Mouse (Mus musculus): ENCODE data around the gene Ncs1.

The Ncs1 gene

GRCm38 (mm10) chr2:31278483-31278882 lies 32.9 kb downstream of the Ncs1 start:
- in situ Hi-C loops (cut with MboI, MseI): loop anchor here (5.0 kb wide), 1 partner anchor 54 kb away; no protein-coding TSS in a partner anchor

GRCm38 (mm10) chr2:31281138-31281537 lies 35.5 kb downstream of the Ncs1 start:
- in situ Hi-C loops (cut with MboI, MseI): no loop called here

DNA sequence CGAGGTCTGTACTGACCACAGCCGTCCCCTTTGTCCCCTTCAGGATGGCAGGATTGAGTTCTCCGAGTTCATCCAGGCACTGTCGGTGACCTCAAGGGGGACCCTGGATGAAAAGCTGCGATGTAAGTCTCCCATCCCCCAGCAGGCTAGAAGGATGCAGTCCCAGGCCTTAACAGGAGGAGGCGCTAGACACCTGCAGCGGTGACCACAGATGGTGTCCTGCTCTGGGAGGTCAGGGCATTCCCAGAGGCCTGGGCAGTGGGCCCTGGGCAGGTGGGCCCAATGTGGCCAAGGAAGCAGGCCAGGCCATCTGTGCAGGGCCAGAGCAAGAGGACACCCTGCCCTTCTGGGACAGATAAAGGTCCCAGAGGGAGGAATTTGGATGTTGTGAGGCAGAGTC lies 36.6 kb downstream of the Ncs1 start:
- in situ Hi-C loops (cut with MboI, MseI): no loop called here

GRCm38 (mm10) chr2:31282880-31283279 lies 37.3 kb downstream of the Ncs1 start:
- in situ Hi-C loops (cut with MboI, MseI): no loop called here

DNA sequence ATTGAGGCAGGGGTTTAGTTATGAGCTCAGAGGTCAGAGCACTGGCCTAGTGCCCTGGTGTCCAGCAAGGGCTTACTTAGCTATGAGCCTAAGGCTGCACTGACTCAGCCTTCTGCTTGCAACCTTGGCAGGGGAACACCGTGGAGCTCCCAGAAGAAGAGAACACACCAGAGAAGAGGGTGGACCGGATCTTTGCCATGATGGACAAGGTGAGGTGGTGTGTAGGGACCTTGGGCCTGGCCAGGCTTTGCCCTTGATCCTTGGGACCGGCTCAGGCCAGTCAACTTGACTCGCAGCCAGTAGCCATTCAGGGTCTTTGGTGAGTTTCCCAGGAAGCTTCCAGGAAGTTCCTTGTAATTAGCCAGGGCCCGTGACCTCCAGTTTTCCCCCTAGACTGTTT lies 38.9 kb downstream of the Ncs1 start:
- in situ Hi-C loops (cut with MboI, MseI): no loop called here

DNA sequence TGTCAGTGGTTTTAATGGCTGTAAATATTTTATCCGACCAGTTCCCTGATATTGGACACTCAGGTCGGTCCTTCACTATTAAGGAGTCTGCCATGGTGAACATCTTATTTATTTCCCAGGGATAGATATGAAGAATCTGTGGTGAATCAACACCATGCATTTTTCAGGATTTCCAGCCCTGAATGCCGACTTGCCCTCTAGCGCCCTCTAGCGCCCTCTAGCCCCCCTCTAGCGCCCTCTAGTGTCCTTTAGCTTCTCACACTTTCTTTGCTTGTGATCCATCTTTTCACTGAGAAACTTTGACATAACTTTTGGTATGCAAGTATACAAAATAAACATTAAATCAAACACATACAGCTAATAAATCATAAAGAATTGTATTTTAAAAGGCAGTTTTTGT lies 45.8 kb downstream of the Ncs1 start:
- in situ Hi-C loops (cut with MboI, MseI): no loop called here

DNA sequence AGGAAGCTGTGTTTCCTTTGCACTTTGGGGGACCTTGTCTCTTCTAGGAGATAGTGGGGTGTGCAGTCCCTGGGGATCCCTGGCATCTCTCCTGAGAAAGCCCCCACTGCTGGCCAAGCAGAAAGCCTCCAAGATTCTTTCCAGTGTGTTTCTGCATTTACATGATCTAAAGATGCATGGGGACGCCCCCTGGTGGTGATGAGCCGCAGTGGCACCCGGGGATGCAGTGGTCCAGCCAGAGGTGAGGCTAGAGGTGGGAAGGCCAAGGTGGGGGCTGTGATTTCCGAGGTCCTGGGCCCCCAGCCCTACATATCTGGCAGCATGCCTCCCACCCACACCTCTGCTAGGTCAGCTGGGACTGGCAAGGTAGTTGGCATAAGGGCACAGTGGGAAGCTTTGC lies 49.4 kb downstream of the Ncs1 start:
- in situ Hi-C loops (cut with MboI, MseI): no loop called here

DNA sequence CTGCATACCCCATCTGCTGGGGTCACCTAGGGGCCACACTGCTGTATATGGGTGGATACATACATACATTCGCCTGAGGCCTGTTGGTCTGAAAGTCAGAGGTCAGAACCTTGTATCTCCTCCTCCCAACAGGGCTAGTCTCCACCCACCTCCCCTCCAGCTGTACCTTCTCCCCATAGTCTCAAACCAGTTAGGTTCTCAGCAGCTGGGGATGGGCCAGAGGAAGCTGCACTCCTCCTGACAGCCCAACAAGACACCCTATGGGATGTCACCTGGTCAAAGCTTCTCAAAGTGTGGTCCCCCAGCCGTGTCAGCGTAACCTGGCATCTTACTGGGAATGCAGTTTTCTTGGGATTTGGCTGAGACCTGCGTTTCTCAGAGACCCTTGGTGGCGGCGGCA lies 50.8 kb downstream of the Ncs1 start:
- in situ Hi-C loops (cut with MboI, MseI): no loop called here

GRCm38 (mm10) chr2:31297602-31298268 lies 52.1 kb downstream of the Ncs1 start:
- in situ Hi-C loops (cut with MboI, MseI): no loop called here

GRCm38 (mm10) chr2:31298814-31299213 lies 53.2 kb downstream of the Ncs1 start:
- in situ Hi-C loops (cut with MboI, MseI): no loop called here

DNA sequence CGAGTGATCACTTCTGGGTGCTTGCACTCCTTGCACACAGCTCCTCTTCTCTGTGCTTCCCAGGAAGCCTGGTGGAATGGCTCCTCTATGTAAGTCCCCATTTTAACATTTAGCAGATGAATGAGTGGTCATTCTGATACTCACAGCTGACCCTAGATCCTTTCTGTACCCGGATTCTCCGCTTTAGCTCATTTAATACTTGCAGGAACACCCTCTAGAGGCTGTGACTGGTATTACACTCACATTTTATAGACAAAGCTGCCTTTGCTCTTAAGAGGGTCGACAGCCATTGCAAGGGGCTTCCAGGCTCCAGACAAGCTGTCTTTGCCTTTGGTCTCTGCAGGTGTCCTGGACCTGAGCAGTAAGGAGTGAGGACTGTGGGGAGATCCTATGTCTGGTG lies 53.6 kb downstream of the Ncs1 start:
- in situ Hi-C loops (cut with MboI, MseI): no loop called here

- in situ Hi-C loops (cut with MboI, MseI): no loop called here
Observed at GRCm38 (mm10) chr2:31299996-31300395, 54.4 kb downstream of the Ncs1 start.

DNA sequence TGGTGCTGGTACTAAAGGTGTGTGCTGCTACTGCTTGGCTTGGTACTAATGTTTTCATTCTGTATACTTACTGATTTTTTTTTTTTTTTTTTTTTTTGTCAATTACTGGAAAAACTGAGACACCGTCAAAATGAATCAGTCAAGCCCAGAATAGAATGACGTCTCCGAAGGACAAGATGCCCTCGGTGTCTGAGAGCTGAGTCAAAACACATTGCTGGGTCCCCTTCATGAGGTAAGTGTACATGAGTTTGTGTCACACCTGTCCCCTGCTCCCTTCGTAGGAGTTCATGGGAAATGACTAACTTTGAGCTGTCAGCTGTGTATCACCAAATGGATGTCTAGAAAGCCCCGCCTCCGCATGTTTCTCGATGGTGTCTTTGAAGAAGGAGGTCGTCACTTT lies 57.6 kb downstream of the Ncs1 start:
- in situ Hi-C loops (cut with MboI, MseI): no loop called here

DNA sequence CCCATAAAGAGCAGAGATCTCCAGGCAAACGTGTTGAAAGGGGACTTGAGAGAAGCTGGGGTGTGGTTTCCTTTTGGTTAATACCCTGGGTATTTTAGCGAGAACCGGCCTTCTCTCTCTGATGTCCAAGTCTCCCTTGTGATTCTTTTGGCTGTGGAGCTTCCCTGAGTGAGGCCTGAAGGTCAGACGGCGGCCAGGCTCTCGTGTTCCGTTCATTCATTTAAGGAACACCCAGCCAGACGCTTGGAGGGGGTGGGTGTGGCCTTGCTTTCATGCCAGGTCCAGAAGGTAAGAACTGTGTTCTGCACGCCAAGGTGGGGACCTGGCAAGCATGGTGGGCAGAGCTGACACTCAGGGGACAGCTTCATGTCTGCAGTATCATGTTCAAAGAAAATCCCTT lies 58.6 kb downstream of the Ncs1 start:
- in situ Hi-C loops (cut with MboI, MseI): no loop called here

DNA sequence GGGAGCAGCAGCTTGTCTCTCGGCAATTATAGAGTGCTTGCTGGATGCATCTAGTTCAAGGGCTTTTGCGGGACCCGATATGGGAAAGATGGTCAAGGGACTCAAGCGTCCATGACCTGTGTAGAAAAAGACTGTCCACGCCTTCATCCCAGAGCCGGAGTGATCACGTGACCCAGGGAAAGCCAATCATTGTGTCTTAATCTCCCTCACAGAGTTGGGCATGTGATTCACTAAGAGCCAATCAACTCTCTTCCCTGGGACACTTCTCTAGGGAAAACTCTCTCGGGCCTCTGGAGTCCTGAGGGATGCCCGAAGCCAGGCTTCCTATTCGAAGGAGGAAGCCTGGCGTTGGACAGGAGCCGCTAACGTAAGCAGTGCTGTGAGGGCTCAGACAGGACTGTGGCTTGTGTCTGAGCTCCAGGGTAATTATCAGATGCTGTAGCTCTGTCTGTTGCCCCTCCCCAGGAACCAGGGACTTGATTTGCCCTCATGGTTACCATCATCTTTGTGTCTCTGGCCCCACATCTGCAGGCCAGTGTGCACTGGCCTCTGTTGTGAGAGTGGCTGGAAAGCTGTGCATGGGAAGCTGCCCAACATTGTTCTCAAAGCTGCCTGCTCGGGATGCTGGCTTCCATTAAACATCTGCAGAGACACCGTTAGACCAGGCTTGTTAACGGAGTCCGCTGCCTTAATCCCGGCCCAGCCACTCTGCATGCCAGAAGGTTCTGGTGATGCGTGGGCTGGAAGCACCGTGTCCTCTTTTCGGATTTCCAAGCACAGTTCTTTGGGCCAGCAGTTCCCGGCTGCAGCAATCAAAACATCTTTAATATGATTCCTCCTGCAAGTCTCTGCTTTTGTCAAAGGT lies 59.4 kb downstream of the Ncs1 start:
- in situ Hi-C loops (cut with MboI, MseI): no loop called here

- in situ Hi-C loops (cut with MboI, MseI): no loop called here
Observed at GRCm38 (mm10) chr2:31305684-31306083, 60.1 kb downstream of the Ncs1 start.

GRCm38 (mm10) chr2:31308257-31308656 lies 62.6 kb downstream of the Ncs1 start:
- in situ Hi-C loops (cut with MboI, MseI): no loop called here

GRCm38 (mm10) chr2:31309549-31309948 lies 63.9 kb downstream of the Ncs1 start:
- in situ Hi-C loops (cut with MboI, MseI): no loop called here

DNA sequence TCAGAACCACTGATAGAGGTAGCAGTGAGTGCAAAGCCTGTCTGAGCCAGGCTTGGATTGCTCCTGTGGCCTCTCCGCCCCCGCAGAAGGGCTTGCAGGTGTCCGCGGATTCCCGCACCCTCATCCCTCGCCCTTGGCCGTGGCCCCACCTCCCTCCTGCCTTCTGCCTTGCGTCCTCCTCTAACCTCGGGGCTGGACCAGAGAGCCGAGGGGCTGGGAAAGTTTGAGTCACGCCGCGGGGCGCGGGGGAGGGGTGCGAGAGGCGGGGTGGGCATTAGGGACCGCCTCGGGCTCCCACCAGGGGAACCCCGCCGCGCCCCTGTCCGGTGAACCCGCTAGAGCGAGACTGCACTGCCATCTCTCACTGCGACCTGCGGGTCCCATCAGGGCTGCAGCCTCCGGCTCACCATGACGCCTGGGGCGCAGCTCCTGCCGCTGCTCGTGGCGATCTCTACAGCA lies 68.4 kb downstream of the Ncs1 start, which contains the start of gene Hmcn2:
Gene Hmcn2 (plus strand): TSS at position 409 of the 459 bp plus-strand sequence.
- in situ Hi-C loops (cut with MboI, MseI): no loop called here

- in situ Hi-C loops (cut with MboI, MseI): no loop called here
Observed at GRCm38 (mm10) chr2:31318162-31318561, 72.5 kb downstream of the Ncs1 start.

GRCm38 (mm10) chr2:31319200-31319599 lies 73.6 kb downstream of the Ncs1 start:
- in situ Hi-C loops (cut with MboI, MseI): no loop called here

DNA sequence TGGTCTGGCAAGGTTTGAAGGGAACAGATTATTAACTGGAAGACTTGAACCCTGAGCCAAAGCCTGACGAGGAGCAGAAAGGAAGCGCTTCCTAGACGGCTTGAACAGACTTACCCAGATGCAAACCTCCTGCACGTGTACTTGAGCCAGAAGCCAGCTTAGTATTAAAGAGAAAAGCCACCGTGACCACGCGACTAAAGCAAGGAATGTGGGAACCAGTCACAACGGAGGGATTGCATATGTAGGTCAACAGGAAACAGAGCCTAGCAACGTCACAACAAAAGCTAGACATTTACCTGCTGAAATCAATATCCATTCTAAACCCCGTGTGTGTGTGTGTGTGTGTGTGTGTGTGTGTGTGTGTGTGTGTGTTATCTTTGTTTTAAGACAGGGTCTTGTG lies 81.6 kb downstream of the Ncs1 start:
- in situ Hi-C loops (cut with MboI, MseI): no loop called here
